8 mouse cellular contexts compared by ENCODE assay signal in the genomic region with DNA sequence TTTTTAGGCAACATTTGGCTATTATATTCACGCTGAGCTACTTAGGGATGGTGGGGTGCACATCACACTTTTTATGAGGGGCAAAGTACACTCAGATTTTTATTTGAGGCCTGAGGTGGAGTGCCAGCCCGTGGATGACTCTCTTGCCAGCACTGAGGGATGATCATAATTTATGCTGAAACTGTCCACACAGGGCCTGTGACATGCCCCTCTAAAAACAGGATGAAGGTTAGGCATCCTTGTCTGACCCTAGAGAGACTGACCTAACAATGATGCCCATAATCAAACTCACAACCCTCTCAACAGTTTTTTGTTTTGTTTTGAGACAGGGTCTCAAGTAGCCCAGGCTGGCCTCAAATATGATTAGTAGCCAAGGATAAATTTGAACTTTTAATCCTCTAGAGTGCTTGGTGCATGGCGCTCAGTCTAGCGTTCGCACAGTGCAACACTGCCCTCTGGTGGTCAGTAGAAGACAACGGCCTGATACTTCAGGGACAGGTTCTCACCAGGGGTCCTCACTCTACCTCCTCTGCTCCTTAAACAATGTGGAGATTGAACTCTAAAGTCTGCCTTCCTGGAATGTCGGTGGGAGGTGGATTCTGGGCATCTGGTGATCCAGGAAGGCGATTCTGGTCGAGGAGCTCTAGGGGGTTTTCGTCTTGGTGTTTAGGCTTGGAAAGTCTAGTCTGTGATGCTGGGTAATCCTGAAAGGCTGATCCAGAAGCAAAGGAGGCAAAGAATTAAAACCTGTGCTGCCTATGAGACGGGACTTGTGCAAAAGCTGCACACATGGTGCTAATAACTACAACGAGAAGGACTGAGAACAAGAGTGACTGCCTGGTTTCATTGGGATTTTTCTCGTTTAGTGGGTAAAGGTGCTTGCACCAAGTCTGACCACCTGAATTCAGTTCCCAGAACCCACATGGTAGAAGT. TPM values are rescaled to one million over a fixed set of nuclear protein-coding genes. Genes with fewer than 3 reads are reported as not detected.
DNase-seq lines count a peak whose midpoint lies in the region; ATAC-seq and TF ChIP-seq lines count a peak whose summit lies in the region.

No protein-coding gene starts in this region.

- peak; percentile 21 for TF ChIP-seq CTCF in E14TG2a.4 (conservative IDR thresholded peaks at IDR 0.05; ENCODE audit: low read length)

- peaks cover 57% of the 10 kb centered on the region for H3K4me1 ChIP-seq in E14TG2a.4 (replicated peaks; ENCODE audit: low read depth, low read length)
- peaks cover 4% of the 10 kb centered on the region; the same call in 1 of the 2 replicates for H3K4me1 ChIP-seq in embryonic facial prominence, embryonic 11.5 days (ENCODE audit: control insufficient read depth, insufficient read depth, low read length)

- H3K9ac ChIP-seq in embryonic facial prominence, embryonic 11.5 days (replicated peaks; ENCODE audit: low read length), result no peak overlapping the region

- no peak overlapping the region for H3K4me2 ChIP-seq in embryonic facial prominence, embryonic 11.5 days (ENCODE audit: low read depth, low read length)

- H3K4me3 ChIP-seq in E14TG2a.4 (replicated peaks; ENCODE audit: low read length), result no peak overlapping the region
- no peak overlapping the region for H3K4me3 ChIP-seq in embryonic facial prominence, embryonic 11.5 days (ENCODE audit: low read depth, low read length)

- intact Hi-C loops in heart, postnatal 36 days (cut with DNase I), result loop anchor here (2.0 to 5.0 kb wide), 3 partner anchors 340 to 679 kb away; no protein-coding TSS in a partner anchor

- H3K9me3 ChIP-seq in E14TG2a.4 (ENCODE audit: low read length), result peaks cover 10% of the 10 kb centered on the region
- H3K9me3 ChIP-seq in embryonic facial prominence, embryonic 11.5 days (replicated peaks; ENCODE audit: control insufficient read depth, low read length), result no peaks in the 10 kb centered on the region

- no peak overlapping the region for H3K27ac ChIP-seq in embryonic facial prominence, embryonic 11.5 days (replicated peaks; ENCODE audit: low read depth, low read length)

- peak; percentile 83 for DNase-seq in adrenal gland, postnatal 14 days
- peak; percentile 91 for DNase-seq in embryonic facial prominence, embryonic 11.5 days (ENCODE audit: low spot score)
- peak; percentile 68 to 76 for DNase-seq in heart, postnatal 36 days
- peak; percentile 32 for DNase-seq in large intestine, adult 2 months (ENCODE audit: low read depth, low spot score)
- DNase-seq in lung, postnatal 36 days, result peak; percentile 76
- peak; percentile 59 for DNase-seq in retina, postnatal 7 days (ENCODE audit: low read depth, low spot score)
- DNase-seq in urinary bladder, postnatal 14 days (ENCODE audit: low spot score), result peak; percentile 77

- WGBS in embryonic facial prominence, embryonic 11.5 days, result 15% methylated on average over 13 of the region's 13 CpGs
- 27% methylated on average over 13 of the region's 13 CpGs for WGBS in large intestine, adult 2 months

- no peaks in the 10 kb centered on the region for H3K27me3 ChIP-seq in E14TG2a.4 (ENCODE audit: insufficient read depth, low read length)
- H3K27me3 ChIP-seq in embryonic facial prominence, embryonic 11.5 days (ENCODE audit: control insufficient read depth, insufficient read depth, low read length), result no peaks in the 10 kb centered on the region

- ATAC-seq in embryonic facial prominence, embryonic 11.5 days (replicated peaks; ENCODE audit: insufficient number of reproducible peaks, low FRiP score, low TSS enrichment, low read depth), result peak; percentile 66

- H3K36me3 ChIP-seq in E14TG2a.4 (ENCODE audit: insufficient read depth, low read length), result no peaks in the 10 kb centered on the region
- H3K36me3 ChIP-seq in embryonic facial prominence, embryonic 11.5 days (replicated peaks; ENCODE audit: control insufficient read depth, insufficient read depth, low read depth, low read length), result no peaks in the 10 kb centered on the region

RNA-seq across cellular contexts. Expression of gene Hsd17b3, which starts 52.7 kb away (rescaled TPM):
- total RNA-seq in adrenal gland, postnatal 14 days (2021), result 0.68 TPM in 1 of 2 replicates, not detected in the other
- polyA plus RNA-seq in embryonic facial prominence, embryonic 11.5 days (2014; fragmentation: Nextera tagmentation; extraction: Ambion mirVana), result not detected in 2 replicates
- not detected for total RNA-seq in heart, postnatal 36 days (2021)
- not detected in 2 replicates for polyA plus RNA-seq in large intestine, adult 2 months (2012; rRNA removed)

Comparison
In these comparisons a context has a peak if more than half of its experiments do, and no peak if none do; other contexts are left out.
1. DNase-seq: peak in every context shown above with its lines; median percentile 91 in embryonic facial prominence, embryonic 11.5 days; 83 in adrenal gland, postnatal 14 days; 77 in urinary bladder, postnatal 14 days; 76 in lung, postnatal 36 days; 72 in heart, postnatal 36 days; 59 in retina, postnatal 7 days; 32 in large intestine, adult 2 months.